Mouse (Mus musculus): ENCODE results near the gene Rbm12b1.
A peak's percentile ranks its signal among the peaks of the same experiment; 100 is the strongest.
"Not testable (repeated sequence)": the region's sequence is repeated elsewhere in the genome, so short reads cannot be mapped to it uniquely, and the experiment has no call there.

Rbm12b1 gene

DNA sequence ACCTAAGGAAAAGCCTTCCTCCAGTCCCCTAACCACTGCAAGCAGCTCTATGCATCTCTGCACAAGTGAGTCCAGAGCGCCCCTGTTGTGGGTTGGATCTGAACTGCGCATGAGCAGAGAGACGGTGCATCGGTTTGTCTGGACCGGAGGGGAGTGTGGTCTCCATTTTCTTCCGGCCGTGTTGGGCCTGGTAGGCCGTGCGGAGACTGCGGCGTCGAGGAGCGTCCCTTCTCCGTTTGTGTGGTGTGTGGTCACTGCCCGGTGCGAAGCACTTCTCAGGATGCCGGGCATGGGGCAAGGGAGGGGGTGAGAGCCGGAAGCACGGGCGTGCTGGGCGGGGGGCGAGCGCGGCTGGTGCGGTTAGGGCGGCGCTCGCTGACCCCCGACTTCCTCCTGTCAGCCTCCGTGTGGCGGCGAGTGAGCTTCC, at the start of gene Rbm12b1:
TSS of gene Rbm12b1 (plus strand) at position 124 of the 427 bp plus-strand sequence.
- DNase-seq (ENCODE audit: low spot score in 2 of 2) = peak; percentile 63 to 67

- peak in 1 of 2 experiments; percentile 24 for DNase-seq (ENCODE audit: low spot score in 2 of 2)
Measured at GRCm38 (mm10) chr4:12140592-12141062, 563 bp downstream of the Rbm12b1 start.

DNA sequence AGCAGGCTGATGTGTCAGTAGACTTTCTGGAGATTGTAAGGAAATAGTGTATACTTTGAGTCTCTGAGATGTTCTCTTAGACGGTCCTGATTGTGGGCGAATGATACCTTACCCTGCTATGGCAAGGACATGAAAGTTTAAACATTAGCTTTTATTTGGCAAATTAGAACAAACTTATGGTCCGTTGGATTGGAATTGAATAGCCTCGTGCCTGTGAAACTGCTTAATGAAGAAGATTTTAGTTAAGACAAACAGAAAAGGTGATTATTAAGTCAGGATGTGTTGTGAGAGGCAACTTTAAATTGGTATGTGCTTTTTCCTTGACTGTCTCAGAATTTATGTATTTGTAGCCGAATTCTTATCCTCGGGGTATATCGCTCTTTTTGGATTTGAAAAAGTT, 1.5 kb downstream of the Rbm12b1 start:
- not testable (repeated sequence) for DNase-seq (ENCODE audit: low spot score in 2 of 2)

DNA sequence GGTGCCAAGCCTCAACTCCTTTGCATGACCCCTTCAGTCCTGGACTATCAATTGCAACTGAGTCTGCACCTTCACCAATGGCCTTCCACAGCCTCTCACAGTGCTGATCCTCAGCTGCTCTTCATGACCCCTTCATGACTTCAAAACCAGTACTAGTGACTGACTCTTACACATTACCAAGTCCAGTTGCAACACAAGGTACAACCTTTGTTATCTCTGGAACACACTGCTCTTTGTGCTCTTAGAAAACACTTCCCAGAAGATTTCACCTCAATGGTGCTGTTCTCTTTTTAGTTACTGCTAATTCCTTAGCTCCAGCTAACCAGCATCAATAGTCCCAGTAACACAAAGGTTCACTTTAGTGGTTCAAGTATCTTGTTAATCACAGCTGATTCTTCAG, 7.6 kb downstream of the Rbm12b1 start:
- DNase-seq (ENCODE audit: low spot score in 2 of 2) = no peak

DNA sequence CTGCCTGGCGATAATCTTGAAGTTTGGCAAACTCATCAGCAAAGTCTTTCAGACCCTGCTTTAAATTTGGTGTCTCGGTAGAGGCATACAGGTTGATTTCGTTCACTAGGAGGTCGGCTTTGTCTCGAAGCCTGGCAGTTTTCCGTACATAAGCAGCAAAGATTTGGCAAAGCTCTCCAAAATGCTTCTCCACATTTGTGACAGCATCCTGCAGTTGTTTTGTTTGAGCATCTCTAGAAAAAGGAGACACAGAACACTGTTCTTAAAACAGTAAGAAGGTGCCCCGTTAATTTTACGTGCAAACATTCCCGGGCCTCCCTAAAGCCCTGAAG, 30.9 kb downstream of the Rbm12b1 start:
- DNase-seq (ENCODE audit: low spot score in 2 of 2) = no peak

DNA sequence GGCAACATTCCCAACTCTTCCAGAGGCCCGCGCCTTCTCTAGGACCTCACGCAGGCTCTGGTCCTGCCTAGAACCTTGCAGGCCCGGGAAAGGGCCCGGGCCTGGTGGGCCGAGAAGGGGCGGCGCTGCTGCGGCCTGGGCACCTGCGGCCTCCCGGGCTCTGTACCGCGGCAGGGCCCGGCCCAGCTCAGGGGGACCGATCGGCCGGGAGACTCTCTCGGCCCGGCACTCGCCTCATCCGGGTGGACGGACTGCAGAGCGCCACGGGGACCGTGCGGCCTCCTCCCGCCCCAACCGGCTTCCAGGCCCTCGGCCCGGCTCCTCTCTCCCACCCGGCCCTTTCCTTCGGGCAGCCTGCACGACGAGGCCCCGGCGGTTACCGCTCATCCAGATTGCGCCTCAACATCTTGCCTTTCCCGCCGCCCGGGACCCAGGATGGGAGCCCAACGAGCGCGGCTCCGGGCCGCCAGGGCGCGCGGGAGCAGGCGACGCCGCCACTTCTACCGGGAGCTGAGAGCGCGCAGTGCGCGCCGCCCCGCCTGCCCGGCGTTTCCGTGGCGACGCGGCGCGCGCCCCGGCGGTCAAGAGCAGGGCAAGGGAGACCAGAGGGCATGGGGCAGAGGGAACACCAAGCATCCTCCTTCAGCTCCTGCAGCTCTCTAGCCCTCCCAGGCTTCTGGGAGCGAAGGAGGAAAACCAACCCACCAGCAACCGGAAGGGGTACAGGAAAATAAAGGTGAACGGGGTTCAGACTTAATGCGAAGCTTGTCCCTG, 31.4 kb downstream of the Rbm12b1 start, which contains the start of gene Fam92a:
TSS of gene Fam92a (minus strand) at position 698 of the 774 bp plus-strand sequence.
- DNase-seq (ENCODE audit: low spot score in 2 of 2) = peak; percentile 55 to 58

DNA sequence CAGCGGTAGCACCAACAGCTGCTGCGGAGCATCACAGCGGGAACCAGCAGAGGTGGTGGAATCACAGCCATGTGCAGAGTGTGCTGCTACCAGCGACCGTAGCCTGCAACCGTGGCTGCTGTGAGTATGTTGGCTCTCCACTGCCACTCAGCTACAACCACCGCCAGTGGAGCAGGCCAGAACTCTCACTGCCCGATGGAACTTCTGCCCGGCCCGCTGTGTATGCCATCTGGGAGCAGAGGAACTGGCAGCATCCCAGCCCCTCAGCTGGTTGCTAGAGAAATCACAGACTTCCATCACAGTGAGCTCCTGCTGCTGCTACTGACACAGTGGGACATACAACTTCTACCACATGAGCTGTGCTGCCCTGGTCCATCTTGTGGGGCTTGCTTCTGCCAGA, 38.9 kb downstream of the Rbm12b1 start:
- no peak for DNase-seq (ENCODE audit: low spot score in 2 of 2)

All from spleen, postnatal 10 days (tissue).